Mouse (Mus musculus) neutrophil, adult 5-6 weeks (primary cell): ENCODE data around the gene Trpm1. TPM values are rescaled to one million over a fixed set of nuclear protein-coding genes. Genes with fewer than 3 reads are reported as not detected.

Experiments used
- total RNA-seq: library from RNA; stranded (forward); fragments of 200-1000 nt; gene quantifications from 2 replicates; pipeline ENCODE4 v1.2.3, GENCODE M21; 2017

The Trpm1 gene
- total RNA-seq, 1 experiment from 2014 or later, result 0.23 TPM

Other genes with a start within 250 kb of the Trpm1 start
- not detected in 2 replicates for gene E030018B13Rik, start 237.0 kb upstream of the Trpm1 start, total RNA-seq
- 118 and 138 TPM in 2 replicates for gene Klf13, start 214.9 kb upstream of the Trpm1 start, total RNA-seq
- 12.4 and 13.3 TPM in 2 replicates for gene Mtmr10, start 133.8 kb downstream of the Trpm1 start, total RNA-seq
- 6.3 and 6.4 TPM in 2 replicates for gene Fan1, start 220.3 kb downstream of the Trpm1 start, total RNA-seq
- gene Mphosph10, start 238.4 kb downstream of the Trpm1 start, total RNA-seq, result 44.3 and 51.1 TPM in 2 replicates
- gene Mcee, start 238.8 kb downstream of the Trpm1 start, total RNA-seq, result 21.2 and 33.6 TPM in 2 replicates